Mouse (Mus musculus) right cerebral cortex, postnatal 10 days (tissue): ENCODE measurements around the gene Gm34302.

Source experiments
- DNase-seq, 2 experiments: peaks; one replicate each; pipeline ENCODE4 v3.0.0; 2021; ENCODE audit warnings: low spot score in 2 of 2

Gm34302 gene

GRCm38 (mm10) chr3:63483726-63484125 is at the start of gene Gm34302:
TSS of gene Gm34302 (minus strand) at chr3:63483879.
- DNase-seq = no peak

- no peak for DNase-seq
Measured at GRCm38 (mm10) chr3:63531847-63532246, 48.2 kb upstream of the Gm34302 start.

- no peak for DNase-seq
Measured at GRCm38 (mm10) chr3:63517681-63518080, 34.0 kb upstream of the Gm34302 start.

- DNase-seq = peak; percentile 26 to 27
Measured at GRCm38 (mm10) chr3:63516279-63516678, 32.6 kb upstream of the Gm34302 start.

GRCm38 (mm10) chr3:63511316-63511715 is 27.6 kb upstream of the Gm34302 start:
- no peak for DNase-seq

GRCm38 (mm10) chr3:63509484-63509883 is 25.8 kb upstream of the Gm34302 start:
- no peak for DNase-seq

- DNase-seq = no peak
Measured at GRCm38 (mm10) chr3:63508924-63509323, 25.2 kb upstream of the Gm34302 start.

GRCm38 (mm10) chr3:63504433-63504832 is 20.8 kb upstream of the Gm34302 start:
- peak; percentile 22 to 23 for DNase-seq

GRCm38 (mm10) chr3:63494625-63495382 is 11.1 kb upstream of the Gm34302 start:
- DNase-seq = no peak

- DNase-seq = no peak
Measured at GRCm38 (mm10) chr3:63493563-63493962, 9.9 kb upstream of the Gm34302 start.

- no peak for DNase-seq
Measured at GRCm38 (mm10) chr3:63440426-63441125, 43.1 kb downstream of the Gm34302 start.

- DNase-seq = peak; percentile 31 to 58
Measured at GRCm38 (mm10) chr3:63439738-63440137, 43.9 kb downstream of the Gm34302 start.

GRCm38 (mm10) chr3:63438898-63439297 is 44.8 kb downstream of the Gm34302 start:
- no peak for DNase-seq
